Mouse (Mus musculus) E14TG2a.4 (cell line): ENCODE results near the gene Hist1h2br.
"Not testable (repeated sequence)": the region's sequence is repeated elsewhere in the genome, so short reads cannot be mapped to it uniquely, and the experiment has no call there.

Experiments
- H3K27me3 ChIP-seq: 2 replicates; pipeline ENCODE4 v1.6.1; 2014; ENCODE audit warnings: low read length, control low read depth; ENCODE audit not compliant: insufficient read depth
- H3K36me3 ChIP-seq: 2 replicates; pipeline ENCODE4 v1.6.1; 2014; ENCODE audit warnings: low read length, control low read depth; ENCODE audit not compliant: insufficient read depth
- H3K4me1 ChIP-seq: replicated peaks from 2 replicates; pipeline ENCODE4 v1.6.1; 2014; ENCODE audit warnings: low read depth, low read length, control low read depth
- H3K4me3 ChIP-seq: replicated peaks from 2 replicates; pipeline ENCODE4 v1.5.1; 2014; ENCODE audit warnings: mild to moderate bottlenecking, low read length
- H3K9me3 ChIP-seq: 2 replicates; pipeline ENCODE4 v1.6.1; 2014; ENCODE audit warnings: low read length, control low read depth
- CTCF ChIP-seq: conservative IDR thresholded peaks from 2 replicates; pipeline ENCODE4 v1.5.1; 2014; ENCODE audit warnings: low read length
- NANOG ChIP-seq: IDR thresholded peaks from 2 replicates; pipeline ENCODE4 v1.6.1; 2014; ENCODE audit warnings: borderline replicate concordance, low read length, mixed read lengths
- POU5F1 ChIP-seq: IDR thresholded peaks from 2 replicates; pipeline ENCODE4 v1.6.1; 2014; ENCODE audit warnings: low read length, borderline replicate concordance

Hist1h2br gene

DNA sequence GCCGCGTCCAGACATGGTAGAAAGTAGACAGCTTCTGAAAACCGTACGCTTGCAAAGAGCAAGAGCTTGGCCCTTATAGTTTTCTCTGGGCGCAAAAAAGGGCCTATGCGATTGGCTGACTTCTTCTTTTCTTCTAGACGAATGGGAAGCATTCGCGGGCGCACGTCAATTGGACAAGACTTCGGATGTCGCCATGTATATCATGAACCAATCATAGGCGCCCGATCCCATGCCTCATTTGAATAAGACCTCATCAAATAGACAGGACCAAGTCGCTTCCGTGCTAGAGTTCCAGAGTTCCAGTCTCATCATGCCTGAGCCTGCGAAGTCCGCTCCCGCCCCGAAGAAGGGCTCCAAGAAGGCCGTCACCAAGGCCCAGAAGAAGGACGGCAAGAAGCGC is at the start of gene Hist1h2br, which contains the start of gene Hist1h2ap:
TSS of gene Hist1h2br (plus strand) at position 283 of the 400 bp plus-strand sequence.
TSS of gene Hist1h2ap (minus strand) at position 47 of the 400 bp plus-strand sequence.
- not testable (repeated sequence) for H3K4me3 ChIP-seq, H3K27me3 ChIP-seq, H3K9me3 ChIP-seq, H3K36me3 ChIP-seq
- peaks cover 19% of the 10 kb centered on the region for H3K4me1 ChIP-seq

DNA sequence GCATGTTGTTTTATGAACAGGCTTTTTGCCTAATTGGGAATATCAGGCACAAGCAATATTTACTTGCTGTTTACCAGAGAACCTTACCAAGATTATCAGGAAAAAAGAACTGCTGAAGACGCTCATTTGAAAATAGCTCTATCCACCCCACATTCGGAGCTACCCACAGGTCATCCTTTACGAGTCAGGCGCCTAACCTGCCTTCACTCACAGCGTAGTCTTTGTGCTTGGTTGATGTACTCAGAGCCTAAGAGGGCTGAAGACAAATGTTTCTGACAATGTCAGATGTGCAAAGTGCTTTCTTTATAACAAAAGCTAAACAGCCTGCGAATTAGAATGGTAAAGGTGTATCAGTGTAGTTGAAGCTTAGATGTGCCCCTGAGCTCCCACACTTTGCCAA is 49.2 kb upstream of the Hist1h2br start:
- Histone ChIP-seq H3K9me3 (no peaks in the 10 kb centered on the region), H3K4me3 (peak overlapping the region; percentile 73), H3K4me1 (peaks cover 61% of the 10 kb centered on the region), H3K27me3 (no peaks in the 10 kb centered on the region), H3K36me3 (no peaks in the 10 kb centered on the region)
- no peak for TF ChIP-seq NANOG
- TF ChIP-seq POU5F1, result no peak
- no peak for TF ChIP-seq CTCF

DNA sequence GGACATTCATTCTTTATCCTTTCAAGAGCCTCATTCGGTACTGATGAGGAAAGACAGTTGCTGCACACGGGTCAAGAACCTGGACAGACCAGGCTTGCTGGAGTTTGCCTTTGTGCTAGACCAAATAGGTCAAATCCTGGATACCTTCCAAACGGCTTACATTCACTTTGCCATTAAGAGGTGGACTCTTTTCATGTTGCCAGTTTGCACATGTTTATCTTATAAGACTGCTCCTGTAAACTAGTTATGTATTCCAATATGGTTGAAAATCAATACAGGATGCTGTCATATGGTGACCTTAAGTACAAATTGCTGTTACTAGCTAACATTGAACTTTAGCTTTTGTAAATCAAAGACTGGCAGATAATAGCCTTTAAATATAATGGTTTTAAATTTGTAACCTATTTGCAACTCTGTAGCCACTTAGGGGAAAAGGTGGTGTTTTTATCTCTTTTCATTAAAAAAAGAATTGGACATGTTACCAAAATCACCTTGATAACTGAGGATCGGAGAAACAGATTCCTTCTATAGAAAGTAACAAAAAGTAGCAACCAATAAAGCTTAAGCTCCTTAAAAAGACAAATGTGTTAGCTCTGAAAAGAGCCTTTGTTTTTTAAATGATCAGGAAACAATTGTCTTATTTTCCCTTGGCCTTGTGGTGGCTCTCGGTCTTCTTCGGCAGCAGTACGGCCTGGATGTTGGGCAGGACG is 47.2 kb upstream of the Hist1h2br start:
- Histone ChIP-seq H3K9me3 (no peaks in the 10 kb centered on the region), H3K27me3 (no peaks in the 10 kb centered on the region), H3K4me1 (peaks cover 70% of the 10 kb centered on the region), H3K4me3 (peak overlapping the region; percentile 69), H3K36me3 (no peaks in the 10 kb centered on the region)
- TF ChIP-seq NANOG (peak; percentile 26; the same call in 1 of the 2 replicates), POU5F1 (no peak)

DNA sequence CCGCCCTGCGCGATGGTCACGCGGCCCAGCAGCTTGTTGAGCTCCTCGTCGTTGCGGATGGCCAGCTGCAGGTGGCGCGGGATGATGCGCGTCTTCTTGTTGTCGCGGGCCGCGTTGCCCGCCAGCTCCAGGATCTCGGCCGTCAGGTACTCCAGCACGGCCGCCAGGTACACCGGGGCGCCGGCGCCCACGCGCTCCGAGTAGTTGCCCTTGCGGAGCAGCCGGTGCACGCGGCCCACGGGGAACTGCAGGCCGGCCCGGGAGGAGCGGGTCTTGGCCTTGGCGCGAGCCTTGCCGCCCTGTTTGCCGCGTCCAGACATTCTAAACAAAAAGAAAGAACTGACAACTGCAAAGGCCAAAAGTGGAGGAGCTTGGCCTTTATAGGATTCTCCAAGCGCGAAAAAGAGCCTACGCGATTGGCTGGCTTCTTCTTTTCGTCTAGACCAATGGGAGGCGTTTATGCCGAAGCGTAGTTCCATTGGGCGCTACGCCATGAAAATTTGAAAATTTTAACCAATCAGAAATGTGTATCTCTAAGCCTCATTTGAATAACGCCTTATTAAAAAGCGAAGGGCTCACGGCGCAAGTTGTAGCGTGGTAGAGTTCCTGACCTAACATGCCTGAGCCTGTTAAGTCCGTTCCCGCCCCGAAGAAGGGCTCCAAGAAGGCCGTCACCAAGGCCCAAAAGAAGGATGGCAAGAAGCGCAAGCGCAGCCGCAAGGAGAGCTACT is 46.5 kb upstream of the Hist1h2br start, which contains the start of the genes Hist1h2an and Hist1h2bp:
TSS of gene Hist1h2an (minus strand) at position 320 of the 731 bp plus-strand sequence.
TSS of gene Hist1h2bp (plus strand) at position 563 of the 731 bp plus-strand sequence.
- H3K4me3 ChIP-seq, result peak within 1 kb of the TSS; percentile 69
- not testable (repeated sequence) for H3K27me3 ChIP-seq

DNA sequence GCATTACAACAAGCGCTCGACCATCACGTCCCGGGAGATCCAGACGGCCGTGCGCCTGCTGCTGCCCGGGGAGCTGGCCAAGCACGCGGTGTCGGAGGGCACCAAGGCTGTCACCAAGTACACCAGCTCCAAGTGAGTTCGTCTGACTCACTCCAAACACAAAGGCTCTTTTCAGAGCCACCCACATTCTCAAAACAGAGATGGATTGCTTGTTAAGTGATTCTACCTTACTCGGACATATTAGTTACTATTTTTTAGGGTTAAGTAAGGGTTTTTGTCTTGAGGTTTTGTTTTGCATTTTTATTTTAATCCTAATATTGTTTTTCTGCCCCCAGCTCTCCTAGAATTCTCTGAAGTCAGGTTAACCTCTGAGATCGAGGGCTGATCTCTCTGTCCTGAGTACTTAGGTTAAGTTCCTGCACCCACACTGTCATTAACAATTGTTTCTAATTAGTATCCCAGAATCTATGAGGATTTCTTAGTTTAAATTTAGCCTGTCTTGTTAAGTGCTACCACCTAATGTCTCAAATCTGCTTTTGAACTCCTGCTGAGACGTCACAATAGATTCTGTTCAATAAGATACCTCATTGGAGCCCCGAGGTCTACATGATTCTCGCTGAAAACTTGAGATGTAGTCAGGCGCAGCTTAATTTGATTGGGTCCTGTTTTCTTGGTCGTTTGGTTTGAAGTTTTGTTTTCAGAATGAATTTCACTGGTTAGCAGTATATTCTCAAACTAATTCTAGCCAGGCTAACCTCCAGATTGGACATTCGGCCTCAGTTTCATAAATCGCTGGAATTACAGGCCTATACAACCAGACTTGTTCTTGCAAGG is 45.6 kb upstream of the Hist1h2br start:
- TF ChIP-seq POU5F1 (no peak), NANOG (no peak), CTCF (no peak)
- peak overlapping the region; percentile 63 for H3K4me3 ChIP-seq
- H3K27me3 ChIP-seq, result no peaks in the 10 kb centered on the region
- H3K9me3 ChIP-seq, result no peaks in the 10 kb centered on the region
- H3K36me3 ChIP-seq, result no peaks in the 10 kb centered on the region
- H3K4me1 ChIP-seq, result peaks cover 74% of the 10 kb centered on the region

More for the DNA sequence above, 46.5 kb upstream of the Hist1h2br start, which contains the start of the genes Hist1h2an and Hist1h2bp:
- H3K9me3 ChIP-seq, H3K36me3 ChIP-seq: not testable (repeated sequence)
- peaks cover 72% of the 10 kb centered on the region for H3K4me1 ChIP-seq

DNA sequence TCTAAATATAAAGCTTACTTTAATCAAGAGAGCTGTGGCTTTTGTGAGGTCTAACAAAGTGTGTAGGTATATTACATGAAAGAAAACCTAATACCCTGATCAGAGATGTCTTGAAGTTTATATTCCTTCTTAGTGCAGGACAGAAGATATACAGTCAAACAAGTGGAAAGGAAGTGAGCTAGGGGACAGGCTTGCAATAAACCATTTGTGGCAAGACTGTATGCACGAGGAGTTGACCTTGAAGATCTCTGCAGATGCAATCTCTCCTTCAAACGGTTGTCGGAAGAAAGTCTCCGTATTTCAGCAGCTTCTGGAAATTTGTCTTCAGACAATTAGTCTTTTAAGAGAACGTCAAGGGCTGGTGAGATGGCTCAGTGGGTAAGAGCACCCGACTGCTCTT is 43.6 kb upstream of the Hist1h2br start:
- TF ChIP-seq CTCF (no peak), POU5F1 (no peak), NANOG (no peak)
- H3K36me3 ChIP-seq, result no peaks in the 10 kb centered on the region
- H3K27me3 ChIP-seq, result no peaks in the 10 kb centered on the region
- H3K9me3 ChIP-seq, result no peaks in the 10 kb centered on the region
- no peak overlapping the region for H3K4me3 ChIP-seq
- H3K4me1 ChIP-seq, result peaks cover 60% of the 10 kb centered on the region

DNA sequence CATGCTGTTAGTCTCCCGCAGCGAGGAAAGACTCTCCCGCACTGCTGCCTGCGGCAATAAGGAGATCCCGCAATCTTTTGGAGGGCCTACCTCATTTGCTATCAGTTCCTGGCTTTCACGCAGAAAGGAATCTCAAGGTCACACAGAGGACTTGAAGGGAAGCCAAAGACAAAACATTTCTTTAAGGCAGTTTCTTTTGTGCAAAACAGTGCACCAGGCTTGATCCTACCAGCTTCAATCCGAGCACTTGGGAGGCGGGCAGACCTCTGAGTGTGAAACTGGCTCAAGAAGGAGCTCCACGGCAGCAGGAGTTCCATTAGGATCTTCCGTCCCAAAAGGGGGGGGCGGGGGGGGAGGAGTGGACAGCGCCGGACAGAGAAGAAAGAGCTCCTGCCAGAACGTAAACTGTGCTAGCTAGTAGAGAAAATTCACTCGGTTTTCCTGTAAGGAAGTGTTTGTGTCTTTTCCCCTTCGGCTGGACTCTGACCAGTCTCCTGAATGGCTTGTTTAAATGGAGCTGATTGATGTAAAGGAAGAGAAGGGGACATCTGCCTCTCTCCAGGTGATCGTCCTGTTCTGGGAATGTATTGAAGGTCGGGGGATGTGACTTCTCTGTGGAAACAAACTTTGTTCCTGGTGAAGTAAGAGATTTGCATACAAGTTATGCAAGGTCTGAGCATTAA is 42.8 kb upstream of the Hist1h2br start:
- Histone ChIP-seq H3K4me3 (peak overlapping the region; percentile 57; the same call in 1 of the 2 replicates), H3K9me3 (no peaks in the 10 kb centered on the region), H3K27me3 (no peaks in the 10 kb centered on the region), H3K4me1 (peaks cover 52% of the 10 kb centered on the region), H3K36me3 (no peaks in the 10 kb centered on the region)
- TF ChIP-seq CTCF (no peak), POU5F1 (peak; percentile 43; the same call in 1 of the 2 replicates), NANOG (peak; percentile 12; the same call in 1 of the 2 replicates)

DNA sequence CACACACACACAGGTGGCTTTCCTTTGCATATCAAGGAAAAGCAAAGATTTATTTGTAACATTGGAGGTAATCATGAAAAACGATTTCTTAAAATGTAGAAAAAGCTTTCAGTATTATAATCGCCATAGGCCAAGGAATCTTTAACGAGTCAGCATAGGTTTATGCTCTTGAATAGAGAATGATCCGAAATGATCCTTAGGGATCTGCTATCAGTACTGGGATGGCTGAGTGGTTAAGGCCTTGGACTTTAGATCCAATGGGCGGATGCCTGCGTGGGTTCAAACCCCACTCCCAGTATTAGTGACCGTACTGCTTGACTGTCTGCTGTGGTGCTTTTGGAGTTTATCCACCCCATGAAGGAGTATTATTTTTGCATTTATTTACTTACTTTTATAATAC is 38.0 kb upstream of the Hist1h2br start:
- H3K9me3 ChIP-seq, result no peaks in the 10 kb centered on the region
- TF ChIP-seq CTCF, result no peak
- no peak for TF ChIP-seq NANOG
- TF ChIP-seq POU5F1, result no peak
- H3K27me3 ChIP-seq, result no peaks in the 10 kb centered on the region
- no peaks in the 10 kb centered on the region for H3K36me3 ChIP-seq
- no peak overlapping the region for H3K4me3 ChIP-seq
- H3K4me1 ChIP-seq, result peaks cover 22% of the 10 kb centered on the region

DNA sequence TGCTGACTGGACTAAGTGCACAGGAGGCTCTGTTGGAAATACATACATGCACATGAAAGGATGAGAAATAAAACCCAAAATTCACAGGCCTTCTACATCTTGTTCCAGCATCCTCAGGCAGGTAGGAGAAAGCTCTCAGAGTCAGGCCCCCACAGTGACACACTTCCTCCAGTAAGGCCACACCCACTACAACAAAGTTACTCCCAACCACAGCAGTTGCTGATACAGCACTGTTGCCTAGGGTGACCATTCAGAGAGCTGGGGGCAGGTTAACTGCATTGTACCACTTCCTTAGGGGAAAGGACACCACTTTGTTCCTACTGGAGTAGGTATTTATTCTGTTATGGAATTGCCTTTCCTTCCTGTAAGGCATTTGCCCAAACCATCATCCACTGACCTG is 36.4 kb upstream of the Hist1h2br start:
- H3K4me3 ChIP-seq, H3K4me1 ChIP-seq, H3K36me3 ChIP-seq, H3K9me3 ChIP-seq, H3K27me3 ChIP-seq: not testable (repeated sequence)

DNA sequence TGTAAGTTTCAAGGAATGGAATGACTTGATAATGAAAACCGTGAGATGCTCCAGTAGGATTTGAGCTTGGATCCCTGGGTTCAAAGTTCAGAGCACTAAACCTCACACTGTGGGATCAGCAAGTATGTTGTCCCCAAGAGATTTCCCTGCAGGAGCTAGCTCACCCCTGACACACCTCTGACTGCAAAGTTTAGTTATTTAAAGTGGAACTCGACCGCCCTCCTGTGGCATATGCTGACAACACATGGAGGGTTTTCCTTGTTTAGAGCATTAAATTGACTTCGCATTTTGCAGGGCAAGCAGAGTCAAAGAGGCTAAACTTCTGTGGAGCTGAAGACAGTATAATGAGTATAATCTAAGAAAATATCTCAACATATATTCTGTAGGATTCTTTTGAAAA is 30.5 kb upstream of the Hist1h2br start:
- H3K9me3 ChIP-seq, H3K36me3 ChIP-seq, H3K27me3 ChIP-seq, H3K4me1 ChIP-seq, H3K4me3 ChIP-seq: not testable (repeated sequence)

DNA sequence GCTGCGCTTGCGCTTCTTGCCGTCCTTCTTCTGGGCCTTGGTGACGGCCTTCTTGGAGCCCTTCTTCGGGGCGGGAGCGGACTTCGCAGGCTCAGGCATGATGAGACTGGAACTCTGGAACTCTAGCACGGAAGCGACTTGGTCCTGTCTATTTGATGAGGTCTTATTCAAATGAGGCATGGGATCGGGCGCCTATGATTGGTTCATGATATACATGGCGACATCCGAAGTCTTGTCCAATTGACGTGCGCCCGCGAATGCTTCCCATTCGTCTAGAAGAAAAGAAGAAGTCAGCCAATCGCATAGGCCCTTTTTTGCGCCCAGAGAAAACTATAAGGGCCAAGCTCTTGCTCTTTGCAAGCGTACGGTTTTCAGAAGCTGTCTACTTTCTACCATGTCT is 23.5 kb upstream of the Hist1h2br start, which contains the start of the genes Hist1h2bq and Hist1h2ao:
TSS of gene Hist1h2bq (minus strand) at position 125 of the 400 bp plus-strand sequence.
TSS of gene Hist1h2ao (plus strand) at position 393 of the 400 bp plus-strand sequence.
- not testable (repeated sequence) for H3K4me3 ChIP-seq, H3K27me3 ChIP-seq, H3K9me3 ChIP-seq, H3K4me1 ChIP-seq, H3K36me3 ChIP-seq

DNA sequence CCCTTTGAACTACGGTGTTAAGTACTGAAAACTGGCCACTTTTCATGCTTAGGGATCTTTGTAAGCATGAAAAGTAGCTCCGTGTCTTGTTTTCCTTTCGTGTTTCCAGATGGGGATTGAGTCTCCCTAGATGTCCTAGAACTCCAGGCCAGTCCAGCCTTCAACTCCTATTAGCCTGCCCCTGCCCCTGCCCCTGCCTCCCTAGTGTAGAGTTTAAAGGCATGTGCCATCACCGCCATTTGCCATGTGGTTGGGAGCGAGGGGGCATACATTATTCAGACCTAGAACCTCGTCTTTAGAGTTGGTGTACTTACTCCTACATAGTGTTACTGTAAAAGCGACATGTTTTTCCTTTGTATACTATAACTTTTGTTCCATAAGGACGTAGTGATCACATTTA is 22.5 kb upstream of the Hist1h2br start:
- not testable (repeated sequence) for H3K9me3 ChIP-seq, H3K27me3 ChIP-seq, H3K36me3 ChIP-seq, H3K4me1 ChIP-seq, H3K4me3 ChIP-seq
